Mouse (Mus musculus): Measurements from ENCODE around the gene Dhx57. TPM values are rescaled to one million over a fixed set of nuclear protein-coding genes. Genes with fewer than 3 reads are reported as not detected.

Dhx57 gene
- polyA plus RNA-seq (2015; fragmentation: Nextera tagmentation; extraction: Ambion mirVana), result 14.5 and 15.6 TPM in 2 replicates

GRCm38 (mm10) chr17:80290074-80290657, at the start of gene Dhx57, which contains the start of gene Morn2:
Gene Dhx57, minus strand, starts transcription at chr17:80290476.
Gene Morn2, plus strand, starts transcription at chr17:80290203.
- H3K9ac ChIP-seq (ENCODE audit: low read length), result peak within 1 kb of the TSS; percentile 96
- H3K9me3 ChIP-seq (replicated peaks; ENCODE audit: control insufficient read depth, low read length), result no peaks in the 10 kb centered on the region
- peak within 1 kb of the TSS; percentile 98 for H3K4me3 ChIP-seq (replicated peaks; ENCODE audit: low read length)
- no peaks in the 10 kb centered on the region for H3K36me3 ChIP-seq (ENCODE audit: control insufficient read depth, insufficient read depth, low read length)
- peaks cover 11% of the 10 kb centered on the region; the same call in 1 of the 2 replicates for H3K4me1 ChIP-seq (ENCODE audit: control insufficient read depth, insufficient read depth, low read length)
- H3K27me3 ChIP-seq (ENCODE audit: control insufficient read depth, insufficient read depth, low read length), result no peaks in the 10 kb centered on the region
- under 1% methylated on average over 35 of the region's 35 CpGs for WGBS
- ATAC-seq (ENCODE audit: insufficient read depth, low FRiP score), result peak; percentile 99
- peak within 1 kb of the TSS; percentile 76 for H3K4me2 ChIP-seq (ENCODE audit: low read depth, low read length)
- H3K27ac ChIP-seq (ENCODE audit: low read length), result peak within 1 kb of the TSS; percentile 77

GRCm38 (mm10) chr17:80332386-80332785, 42.1 kb upstream of the Dhx57 start:
- Histone ChIP-seq H3K27me3 (ENCODE audit: control insufficient read depth, insufficient read depth, low read length) (no peaks in the 10 kb centered on the region), H3K4me1 (ENCODE audit: control insufficient read depth, insufficient read depth, low read length) (no peaks in the 10 kb centered on the region), H3K36me3 (ENCODE audit: control insufficient read depth, insufficient read depth, low read length) (no peaks in the 10 kb centered on the region), H3K4me2 (ENCODE audit: low read depth, low read length) (no peak overlapping the region), H3K9ac (ENCODE audit: low read length) (no peak overlapping the region), H3K9me3 (replicated peaks; ENCODE audit: control insufficient read depth, low read length) (no peaks in the 10 kb centered on the region), H3K4me3 (replicated peaks; ENCODE audit: low read length) (no peak overlapping the region), H3K27ac (ENCODE audit: low read length) (no peak overlapping the region)
- WGBS, result 58% methylated on average over 2 of the region's 2 CpGs
- ATAC-seq (ENCODE audit: insufficient read depth, low FRiP score), result no peak

- Histone ChIP-seq H3K4me1 (ENCODE audit: control insufficient read depth, insufficient read depth, low read length) (no peaks in the 10 kb centered on the region), H3K4me2 (ENCODE audit: low read depth, low read length) (no peak overlapping the region), H3K36me3 (ENCODE audit: control insufficient read depth, insufficient read depth, low read length) (no peaks in the 10 kb centered on the region), H3K27ac (ENCODE audit: low read length) (no peak overlapping the region), H3K9ac (ENCODE audit: low read length) (no peak overlapping the region), H3K27me3 (ENCODE audit: control insufficient read depth, insufficient read depth, low read length) (no peaks in the 10 kb centered on the region), H3K9me3 (replicated peaks; ENCODE audit: control insufficient read depth, low read length) (no peaks in the 10 kb centered on the region), H3K4me3 (replicated peaks; ENCODE audit: low read length) (no peak overlapping the region)
- WGBS, result 75% methylated on average over 3 of the region's 3 CpGs
- no peak for ATAC-seq (ENCODE audit: insufficient read depth, low FRiP score)
These were observed 36.2 kb upstream of the Dhx57 start for GRCm38 (mm10) chr17:80326431-80326830.

GRCm38 (mm10) chr17:80325456-80325855, 35.2 kb upstream of the Dhx57 start:
- no peaks in the 10 kb centered on the region for H3K36me3 ChIP-seq (ENCODE audit: control insufficient read depth, insufficient read depth, low read length)
- no peaks in the 10 kb centered on the region for H3K9me3 ChIP-seq (replicated peaks; ENCODE audit: control insufficient read depth, low read length)
- no peaks in the 10 kb centered on the region for H3K27me3 ChIP-seq (ENCODE audit: control insufficient read depth, insufficient read depth, low read length)
- no peak for ATAC-seq (ENCODE audit: insufficient read depth, low FRiP score)
- no peak overlapping the region for H3K4me2 ChIP-seq (ENCODE audit: low read depth, low read length)
- H3K9ac ChIP-seq (ENCODE audit: low read length), result no peak overlapping the region
- WGBS, result 69% methylated on average over 5 of the region's 5 CpGs
- no peak overlapping the region for H3K4me3 ChIP-seq (replicated peaks; ENCODE audit: low read length)
- no peak overlapping the region for H3K27ac ChIP-seq (ENCODE audit: low read length)
- H3K4me1 ChIP-seq (ENCODE audit: control insufficient read depth, insufficient read depth, low read length), result no peaks in the 10 kb centered on the region

GRCm38 (mm10) chr17:80324521-80324920, 34.2 kb upstream of the Dhx57 start:
- H3K4me2 ChIP-seq (ENCODE audit: low read depth, low read length), result no peak overlapping the region
- no peak for ATAC-seq (ENCODE audit: insufficient read depth, low FRiP score)
- no peaks in the 10 kb centered on the region for H3K4me1 ChIP-seq (ENCODE audit: control insufficient read depth, insufficient read depth, low read length)
- WGBS, result 80% methylated on average over 7 of the region's 7 CpGs
- H3K9me3 ChIP-seq (replicated peaks; ENCODE audit: control insufficient read depth, low read length), result no peaks in the 10 kb centered on the region
- H3K27ac ChIP-seq (ENCODE audit: low read length), result no peak overlapping the region
- H3K9ac ChIP-seq (ENCODE audit: low read length), result no peak overlapping the region
- no peaks in the 10 kb centered on the region for H3K36me3 ChIP-seq (ENCODE audit: control insufficient read depth, insufficient read depth, low read length)
- no peak overlapping the region for H3K4me3 ChIP-seq (replicated peaks; ENCODE audit: low read length)
- no peaks in the 10 kb centered on the region for H3K27me3 ChIP-seq (ENCODE audit: control insufficient read depth, insufficient read depth, low read length)

- Histone ChIP-seq H3K4me2 (ENCODE audit: low read depth, low read length) (no peak overlapping the region), H3K27me3 (ENCODE audit: control insufficient read depth, insufficient read depth, low read length) (no peaks in the 10 kb centered on the region), H3K27ac (ENCODE audit: low read length) (no peak overlapping the region), H3K9ac (ENCODE audit: low read length) (no peak overlapping the region), H3K36me3 (ENCODE audit: control insufficient read depth, insufficient read depth, low read length) (no peaks in the 10 kb centered on the region), H3K4me3 (replicated peaks; ENCODE audit: low read length) (no peak overlapping the region), H3K4me1 (ENCODE audit: control insufficient read depth, insufficient read depth, low read length) (no peaks in the 10 kb centered on the region), H3K9me3 (replicated peaks; ENCODE audit: control insufficient read depth, low read length) (no peaks in the 10 kb centered on the region)
- WGBS, result 69% methylated on average over 8 of the region's 8 CpGs
- ATAC-seq (ENCODE audit: insufficient read depth, low FRiP score), result no peak
These were observed 33.4 kb upstream of the Dhx57 start for GRCm38 (mm10) chr17:80323658-80324057.

GRCm38 (mm10) chr17:80323015-80323414, 32.7 kb upstream of the Dhx57 start:
- Histone ChIP-seq H3K4me3 (replicated peaks; ENCODE audit: low read length) (no peak overlapping the region), H3K36me3 (ENCODE audit: control insufficient read depth, insufficient read depth, low read length) (no peaks in the 10 kb centered on the region), H3K9me3 (replicated peaks; ENCODE audit: control insufficient read depth, low read length) (no peaks in the 10 kb centered on the region), H3K27ac (ENCODE audit: low read length) (no peak overlapping the region), H3K9ac (ENCODE audit: low read length) (no peak overlapping the region), H3K4me2 (ENCODE audit: low read depth, low read length) (no peak overlapping the region), H3K4me1 (ENCODE audit: control insufficient read depth, insufficient read depth, low read length) (no peaks in the 10 kb centered on the region), H3K27me3 (ENCODE audit: control insufficient read depth, insufficient read depth, low read length) (no peaks in the 10 kb centered on the region)
- ATAC-seq (ENCODE audit: insufficient read depth, low FRiP score), result no peak
- 70% methylated on average over 4 of the region's 4 CpGs for WGBS

- ATAC-seq (ENCODE audit: insufficient read depth, low FRiP score), result no peak
- Histone ChIP-seq H3K4me2 (ENCODE audit: low read depth, low read length) (no peak overlapping the region), H3K9me3 (replicated peaks; ENCODE audit: control insufficient read depth, low read length) (no peaks in the 10 kb centered on the region), H3K9ac (ENCODE audit: low read length) (no peak overlapping the region), H3K4me1 (ENCODE audit: control insufficient read depth, insufficient read depth, low read length) (no peaks in the 10 kb centered on the region), H3K27ac (ENCODE audit: low read length) (no peak overlapping the region), H3K36me3 (ENCODE audit: control insufficient read depth, insufficient read depth, low read length) (no peaks in the 10 kb centered on the region), H3K27me3 (ENCODE audit: control insufficient read depth, insufficient read depth, low read length) (no peaks in the 10 kb centered on the region), H3K4me3 (replicated peaks; ENCODE audit: low read length) (no peak overlapping the region)
- 78% methylated on average over 6 of the region's 6 CpGs for WGBS
These were observed 32.0 kb upstream of the Dhx57 start for GRCm38 (mm10) chr17:80322228-80322627.

GRCm38 (mm10) chr17:80312405-80312804, 22.1 kb upstream of the Dhx57 start:
- no peak for ATAC-seq (ENCODE audit: insufficient read depth, low FRiP score)
- WGBS, result 78% methylated on average over 4 of the region's 4 CpGs
- H3K4me1 ChIP-seq (ENCODE audit: control insufficient read depth, insufficient read depth, low read length), result no peaks in the 10 kb centered on the region

More at GRCm38 (mm10) chr17:80312405-80312804, 22.1 kb upstream of the Dhx57 start:
- H3K36me3 ChIP-seq (ENCODE audit: control insufficient read depth, insufficient read depth, low read length), result no peaks in the 10 kb centered on the region
- no peak overlapping the region for H3K4me3 ChIP-seq (replicated peaks; ENCODE audit: low read length)
- no peak overlapping the region for H3K27ac ChIP-seq (ENCODE audit: low read length)
- H3K4me2 ChIP-seq (ENCODE audit: low read depth, low read length), result no peak overlapping the region
- no peaks in the 10 kb centered on the region for H3K27me3 ChIP-seq (ENCODE audit: control insufficient read depth, insufficient read depth, low read length)
- no peak overlapping the region for H3K9ac ChIP-seq (ENCODE audit: low read length)
- no peaks in the 10 kb centered on the region for H3K9me3 ChIP-seq (replicated peaks; ENCODE audit: control insufficient read depth, low read length)
